Mouse (Mus musculus) lung, postnatal 0 days (tissue): ENCODE measurements around the gene S100z. TPM values are rescaled to one million over a fixed set of nuclear protein-coding genes. Genes with fewer than 3 reads are reported as not detected.

Experiments used
- ATAC-seq: fragments of 200-750 bp; cut with Nextera tagmentation; 2 replicates; pipeline ENCODE4 v1.8.0; 2017; ENCODE audit warnings: moderate library complexity
- DNase-seq: peaks from one replicate; pipeline ENCODE4 v3.0.0-alpha.2; 2016; ENCODE audit warnings: low spot score
- H3K27ac ChIP-seq: fragments of 300-500 bp; sonication (generic); 2 replicates; pipeline ENCODE4 v1.5.1; 2014; ENCODE audit warnings: antibody characterized with exemption, mild to moderate bottlenecking, low read length, mixed read lengths
- H3K27me3 ChIP-seq: fragments of 300-500 bp; sonication (generic); replicated peaks from 2 replicates; pipeline ENCODE4 v1.6.1; 2014; ENCODE audit warnings: low read length, mixed read lengths; ENCODE audit not compliant: insufficient read depth
- H3K36me3 ChIP-seq: fragments of 300-500 bp; sonication (generic); 2 replicates; pipeline ENCODE4 v1.6.1; 2014; ENCODE audit warnings: low read length, mixed read lengths; ENCODE audit not compliant: insufficient read depth
- H3K4me1 ChIP-seq: fragments of 300-500 bp; sonication (generic); 2 replicates; pipeline ENCODE4 v1.6.1; 2014; ENCODE audit warnings: antibody characterized with exemption, low read depth, low read length, mixed read lengths; ENCODE audit not compliant: insufficient read depth
- H3K4me2 ChIP-seq: fragments of 300-500 bp; sonication (generic); replicated peaks from 2 replicates; pipeline ENCODE4 v1.6.1; 2014; ENCODE audit warnings: low read depth, mild to moderate bottlenecking, low read length, moderate library complexity, mixed read lengths
- H3K4me3 ChIP-seq: fragments of 300-500 bp; sonication (generic); 2 replicates; pipeline ENCODE4 v1.5.1; 2014; ENCODE audit warnings: low read depth, low read length
- H3K9ac ChIP-seq: fragments of 300-500 bp; sonication (generic); replicated peaks from 2 replicates; pipeline ENCODE4 v1.6.1; 2014; ENCODE audit warnings: low read depth, mild to moderate bottlenecking
- H3K9me3 ChIP-seq: fragments of 300-500 bp; sonication (generic); 2 replicates; pipeline ENCODE4 v1.6.1; 2016; ENCODE audit warnings: low read length, mixed read lengths
- CTCF ChIP-seq: IDR thresholded peaks from 2 replicates; pipeline ENCODE4 v1.5.1; 2016; ENCODE audit warnings: antibody characterized with exemption, mild to moderate bottlenecking
- EP300 ChIP-seq: IDR thresholded peaks from 2 replicates; pipeline ENCODE4 v1.6.1; 2016; ENCODE audit warnings: antibody characterized with exemption, mild to moderate bottlenecking, control low read depth
- WGBS: fragments of 180-500 bp; shearing (Covaris S2); extraction: QIAGEN DNeasy Blood & Tissue Kit; methylation state at CpG from one replicate; pipeline ENCODE4 v1.1.7; 2014; 5-methylcytosine and 5-hydroxymethylcytosine counted together
- polyA plus RNA-seq: library from polyadenylated mRNA; unstranded; fragments of >200 nt; fragmentation: Nextera tagmentation; extraction: Ambion mirVana; gene quantifications from 2 replicates; pipeline ENCODE4 v1.2.1, GENCODE M21; 2015

The S100z gene
- not detected in 2 replicates for polyA plus RNA-seq

DNA sequence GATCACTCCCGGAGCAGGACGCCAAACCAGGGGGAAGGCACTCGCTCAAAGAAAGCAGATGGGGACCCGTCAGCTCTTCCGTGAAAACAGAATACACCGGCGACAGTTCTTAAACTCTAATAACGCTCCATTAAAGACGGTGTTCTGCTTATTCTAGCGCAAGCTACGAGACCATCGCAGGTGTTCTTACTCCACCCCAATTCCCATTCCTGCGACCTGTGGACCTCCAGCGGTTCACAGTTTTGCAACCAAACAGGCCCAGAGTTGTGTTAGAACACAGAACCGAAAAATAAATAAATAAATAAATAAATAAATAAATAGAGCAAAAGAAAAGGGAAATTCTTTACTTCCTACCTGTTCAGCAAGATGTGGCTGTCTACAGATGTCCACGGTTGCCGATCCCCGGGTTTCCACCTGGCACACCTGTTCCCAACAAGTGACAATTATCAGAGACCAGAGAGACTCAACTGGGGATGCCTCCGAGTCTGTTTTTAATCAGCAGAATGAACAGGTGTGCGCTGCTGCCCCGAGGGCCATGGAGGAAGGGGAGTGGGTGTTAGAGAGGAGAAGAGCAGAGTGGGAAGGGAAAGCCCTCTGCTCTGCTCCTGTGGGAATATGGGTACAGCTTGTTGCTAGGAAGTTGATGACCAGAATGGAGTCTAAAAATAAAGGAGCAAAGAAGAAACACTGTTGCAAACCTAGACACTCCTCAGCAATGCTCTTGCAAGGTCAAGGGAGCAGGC is at the start of gene S100z:
S100z (minus strand) TSS at position 51 of the 743 bp plus-strand sequence.
- H3K27ac ChIP-seq = no peak within 1 kb of the TSS
- H3K9me3 ChIP-seq = no peaks in the 10 kb centered on the region
- H3K27me3 ChIP-seq = no peaks in the 10 kb centered on the region
- no peak within 1 kb of the TSS for H3K4me2 ChIP-seq
- ATAC-seq (no peak), DNase-seq (no peak)
- 86% methylated on average over 21 of the region's 21 CpGs for WGBS
- H3K9ac ChIP-seq = no peak within 1 kb of the TSS
- H3K36me3 ChIP-seq = no peaks in the 10 kb centered on the region
- no peaks in the 10 kb centered on the region for H3K4me1 ChIP-seq
- no peak for TF ChIP-seq CTCF
- TF ChIP-seq EP300 = no peak
- no peak within 1 kb of the TSS for H3K4me3 ChIP-seq

DNA sequence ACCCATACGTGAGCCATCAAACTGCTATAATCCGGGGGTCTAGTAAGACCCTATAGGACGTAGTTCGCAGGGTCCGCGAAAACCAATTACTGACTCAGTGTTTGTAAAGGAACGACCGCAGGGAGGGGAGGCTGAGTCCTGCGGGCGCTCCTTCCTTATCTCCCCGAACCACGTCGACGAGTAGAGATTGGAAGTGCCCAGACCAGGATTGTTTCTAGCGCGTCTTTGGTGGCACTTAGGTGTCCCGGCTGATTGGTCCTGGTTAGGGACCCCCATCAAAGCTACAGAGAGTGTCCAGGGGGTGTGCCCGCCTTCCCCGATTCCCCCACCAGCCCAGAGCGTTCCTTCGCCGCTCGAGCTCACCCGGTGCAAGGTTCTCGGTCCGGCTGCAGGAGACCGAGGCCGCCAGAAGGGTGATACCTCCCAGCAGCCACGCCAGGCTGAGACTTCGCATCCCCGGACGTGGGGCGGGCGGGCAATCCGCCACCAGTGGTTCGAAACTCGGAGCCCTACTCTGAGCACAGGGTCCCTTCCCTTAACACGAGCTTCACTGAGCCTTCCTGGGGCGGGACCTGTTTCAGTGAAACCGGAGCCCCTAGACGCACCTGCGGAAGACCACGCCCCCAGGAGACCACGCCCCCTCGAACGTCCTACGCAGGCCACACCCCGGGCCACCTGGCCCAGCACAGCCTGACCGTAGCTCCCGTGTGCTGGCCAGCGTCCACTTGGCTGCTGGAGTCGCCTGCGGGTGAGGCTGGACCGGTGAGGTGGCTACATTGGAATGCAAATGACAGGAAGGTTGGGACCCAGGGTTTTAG is 46.4 kb upstream of the S100z start, which contains the start of gene F2rl1:
F2rl1 (minus strand) TSS at position 554 of the 818 bp plus-strand sequence.
- H3K4me2 ChIP-seq = peak within 1 kb of the TSS; percentile 95
- WGBS = 2% methylated on average over 54 of the region's 54 CpGs
- H3K27me3 ChIP-seq = 0 out of 2 replicates have a peak, but pooled peaks cover 10% of the 10 kb centered on the region
- ATAC-seq = peak; percentile 94
- H3K36me3 ChIP-seq = no peaks in the 10 kb centered on the region
- H3K4me3 ChIP-seq = peak within 1 kb of the TSS; percentile 55
- no peaks in the 10 kb centered on the region for H3K9me3 ChIP-seq
- peak; percentile 93 for DNase-seq
- peak within 1 kb of the TSS; percentile 58 for H3K9ac ChIP-seq
- no peak for TF ChIP-seq EP300
- H3K4me1 ChIP-seq = no peaks in the 10 kb centered on the region; the same call in 1 of the 2 replicates
- peak within 1 kb of the TSS; percentile 87 for H3K27ac ChIP-seq

DNA sequence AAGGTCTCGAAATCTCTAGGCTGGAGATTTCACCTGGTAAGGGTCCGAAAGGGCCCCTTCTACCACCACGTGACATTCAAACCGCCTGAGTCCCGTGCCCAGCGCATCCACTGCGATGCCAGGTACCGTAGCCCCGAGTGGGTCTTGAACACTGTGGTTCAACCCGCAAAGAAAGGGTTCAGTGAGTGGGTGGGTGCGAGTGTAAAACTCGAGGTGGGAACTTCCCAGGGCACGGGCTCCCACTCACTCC is 45.8 kb upstream of the S100z start:
- TF ChIP-seq CTCF (no peak), EP300 (no peak)
- ATAC-seq = peak; percentile 2; the same call in 1 of the 2 replicates
- H3K36me3 ChIP-seq = no peaks in the 10 kb centered on the region
- H3K4me3 ChIP-seq = peak overlapping the region; percentile 55
- H3K9ac ChIP-seq = peak overlapping the region; percentile 58
- under 1% methylated on average over 13 of the region's 13 CpGs for WGBS
- H3K4me2 ChIP-seq = peak overlapping the region; percentile 95
- no peaks in the 10 kb centered on the region; the same call in 1 of the 2 replicates for H3K4me1 ChIP-seq
- H3K9me3 ChIP-seq = no peaks in the 10 kb centered on the region
- 0 out of 2 replicates have a peak, but pooled peaks cover 10% of the 10 kb centered on the region for H3K27me3 ChIP-seq
- DNase-seq = no peak
- peak overlapping the region; percentile 87 for H3K27ac ChIP-seq

DNA sequence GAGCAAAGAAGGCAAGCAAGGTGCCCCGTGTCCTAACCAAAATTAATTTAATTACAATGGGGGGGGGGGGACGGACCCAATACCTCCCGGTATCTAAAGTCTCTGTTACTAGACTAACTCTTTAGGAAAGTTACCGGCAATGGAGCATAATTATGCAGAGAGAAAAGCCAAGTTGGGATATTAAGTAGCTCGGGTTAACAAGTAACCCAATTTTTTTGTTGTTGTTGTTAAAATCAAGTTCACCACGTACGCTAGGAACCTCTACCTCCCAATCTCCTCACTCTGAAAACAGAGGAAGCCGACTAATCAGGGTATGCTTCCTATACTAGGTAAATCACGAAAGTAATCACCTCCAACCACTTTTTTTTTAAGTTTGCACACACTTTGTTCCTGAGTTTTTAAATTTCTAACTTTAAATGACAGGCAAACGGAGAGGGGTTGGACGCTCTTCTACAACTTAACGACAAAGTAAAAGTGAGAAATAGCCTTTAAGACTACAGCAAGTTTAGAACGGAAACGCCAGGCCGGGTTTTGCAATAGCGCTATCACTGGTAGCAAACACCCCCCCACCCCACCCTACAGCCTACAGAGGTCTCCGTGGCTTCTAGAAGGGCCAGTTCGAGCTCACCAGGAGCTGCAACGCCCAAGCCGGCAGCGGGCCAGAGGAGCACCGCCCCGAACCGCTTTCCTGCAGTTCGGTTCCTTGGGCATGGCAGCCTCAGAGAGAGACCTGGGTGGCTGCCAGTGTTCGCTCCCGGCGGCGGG is 45.3 kb upstream of the S100z start:
- Histone ChIP-seq H3K4me1 (no peaks in the 10 kb centered on the region; the same call in 1 of the 2 replicates), H3K36me3 (no peaks in the 10 kb centered on the region), H3K27ac (peak overlapping the region; percentile 87), H3K9me3 (no peaks in the 10 kb centered on the region), H3K27me3 (0 out of 2 replicates have a peak, but pooled peaks cover 10% of the 10 kb centered on the region), H3K4me2 (peak overlapping the region; percentile 95), H3K4me3 (peak overlapping the region; percentile 55), H3K9ac (peak overlapping the region; percentile 58)
- DNase-seq (peak; percentile 76), ATAC-seq (peak; percentile 48)
- WGBS = 7% methylated on average over 29 of the region's 29 CpGs
- no peak for TF ChIP-seq CTCF
- TF ChIP-seq EP300 = no peak

DNA sequence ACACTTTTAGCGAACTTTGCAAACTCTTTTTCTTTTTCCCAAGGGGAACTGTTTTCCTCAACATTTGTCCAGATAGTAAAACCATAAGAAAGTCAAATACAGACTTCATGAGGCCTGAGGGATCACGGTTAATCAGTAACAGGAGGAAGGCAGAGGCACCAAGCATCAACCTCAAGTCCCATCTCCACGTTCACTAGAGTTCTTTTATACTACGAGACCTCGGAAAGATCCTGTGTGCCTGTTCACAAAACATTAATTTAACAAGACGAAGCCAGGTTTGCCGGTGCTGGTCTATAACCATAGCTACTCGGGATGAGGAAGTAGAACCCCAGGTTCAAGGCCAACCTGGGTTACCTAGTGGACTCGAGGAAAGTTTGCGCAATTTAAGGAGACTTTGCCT is 43.7 kb upstream of the S100z start:
- no peak overlapping the region for H3K4me3 ChIP-seq
- WGBS = 67% methylated on average over 10 of the region's 10 CpGs
- H3K27ac ChIP-seq = no peak overlapping the region
- TF ChIP-seq EP300 (no peak), CTCF (no peak)
- no peak overlapping the region for H3K4me2 ChIP-seq
- no peak for ATAC-seq
- H3K9me3 ChIP-seq = no peaks in the 10 kb centered on the region
- H3K4me1 ChIP-seq = no peaks in the 10 kb centered on the region; the same call in 1 of the 2 replicates
- H3K9ac ChIP-seq = no peak overlapping the region
- H3K27me3 ChIP-seq = 0 out of 2 replicates have a peak, but pooled peaks cover 10% of the 10 kb centered on the region
- no peak for DNase-seq
- no peaks in the 10 kb centered on the region for H3K36me3 ChIP-seq

DNA sequence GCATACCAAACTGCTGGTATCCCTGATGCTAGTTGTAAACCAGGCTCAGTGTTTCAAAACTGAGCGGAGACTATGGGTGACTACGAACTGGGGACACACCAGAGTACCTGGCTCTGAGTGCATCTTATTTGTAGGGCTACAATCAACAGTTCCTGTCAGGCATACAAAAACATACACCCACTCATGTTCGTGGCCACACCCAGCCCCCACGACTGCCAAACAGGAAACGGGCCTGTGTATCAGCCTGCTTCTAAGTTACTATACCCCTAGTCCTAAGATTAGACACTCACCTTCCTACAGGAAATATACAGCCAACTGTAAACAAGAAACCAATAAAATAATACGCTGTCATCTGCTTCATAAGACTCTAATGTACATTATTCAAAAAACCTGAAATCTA is 42.5 kb upstream of the S100z start:
- Histone ChIP-seq H3K9me3 (no peaks in the 10 kb centered on the region), H3K27ac (no peak overlapping the region), H3K4me2 (no peak overlapping the region), H3K27me3 (0 out of 2 replicates have a peak, but pooled peaks cover 5% of the 10 kb centered on the region), H3K4me1 (no peaks in the 10 kb centered on the region; the same call in 1 of the 2 replicates), H3K36me3 (no peaks in the 10 kb centered on the region), H3K4me3 (no peak overlapping the region), H3K9ac (no peak overlapping the region)
- TF ChIP-seq CTCF (no peak), EP300 (no peak)
- ATAC-seq = no peak
- DNase-seq = no peak
- WGBS = 68% methylated on average over 6 of the region's 6 CpGs
